In the genomic region with DNA sequence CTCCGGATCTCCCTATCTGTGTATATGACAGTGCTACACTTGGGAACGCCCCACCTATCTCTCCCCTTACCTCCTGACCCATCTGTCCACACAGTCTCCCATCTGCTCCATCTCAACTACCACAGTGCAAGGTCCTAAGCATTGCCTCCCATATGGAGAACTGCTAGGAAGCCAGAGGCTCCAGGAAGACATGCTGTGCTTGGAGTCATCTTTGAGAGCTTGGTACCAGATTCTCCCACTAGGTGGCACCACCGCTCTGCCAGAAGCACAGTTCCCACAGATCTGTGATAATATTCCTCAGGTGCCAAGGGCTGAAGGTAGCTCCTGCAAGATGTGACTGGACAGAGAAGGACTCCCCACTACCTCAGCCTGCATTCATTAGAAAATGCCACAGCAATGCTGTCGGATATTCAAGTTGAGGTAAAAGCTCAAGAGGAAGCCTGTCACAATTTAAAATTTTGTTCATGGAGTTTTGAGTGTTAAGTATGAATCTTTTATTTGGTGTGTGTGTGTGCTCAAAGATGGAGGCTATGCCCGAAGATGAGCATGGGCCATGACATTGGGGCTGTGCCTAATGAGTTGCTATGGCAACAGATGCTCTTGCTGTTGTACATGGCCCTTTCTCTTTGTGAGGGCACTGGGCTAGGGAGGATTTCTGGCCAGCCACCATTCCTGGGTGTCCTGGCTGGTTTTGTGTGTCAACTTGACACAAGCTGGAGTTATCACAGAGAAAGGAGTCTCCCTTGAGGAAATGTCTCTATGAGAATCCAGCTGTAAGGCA, we compare ENCODE assay signal across 8 mouse cellular contexts. TPM values are rescaled to one million over a fixed set of nuclear protein-coding genes. Genes with fewer than 3 reads are reported as not detected.
DNase-seq lines count a peak whose midpoint lies in the region; ATAC-seq and TF ChIP-seq lines count a peak whose summit lies in the region.

No protein-coding gene starts in this region.

- TF ChIP-seq EP300 in liver, postnatal 0 days (IDR thresholded peaks at IDR 0.05; ENCODE audit: low read depth), result no peak

- ATAC-seq in liver, postnatal 0 days, result no peak

- no peak overlapping the region for H3K4me3 ChIP-seq in liver, postnatal 0 days (ENCODE audit: low read depth, low read length)

- no peaks in the 10 kb centered on the region for H3K9me3 ChIP-seq in liver, postnatal 0 days (ENCODE audit: low read length)

- no peak overlapping the region for H3K9ac ChIP-seq in liver, postnatal 0 days (replicated peaks)

- H3K27me3 ChIP-seq in liver, postnatal 0 days (ENCODE audit: insufficient read depth, low read length), result no peaks in the 10 kb centered on the region

- DNase-seq in CD4-positive helper T cell, adult 2 months (ENCODE audit: low read depth, low spot score), result peak; percentile 25
- peak; percentile 71 to 76 for DNase-seq in adrenal gland, adult 18-20 months (ENCODE audit: low spot score in 2 of 2)
- DNase-seq in embryo, embryonic 11 days, result peak; percentile 77
- peak; percentile 59 for DNase-seq in gastrocnemius, postnatal 25 days
- peak; percentile 61 to 88 for DNase-seq in kidney, postnatal 36 days
- DNase-seq in liver, postnatal 0 days, result peak; percentile 72
- peak; percentile 18 for DNase-seq in ovary, adult 18-20 months (ENCODE audit: low spot score)
- peak; percentile 68 for DNase-seq in urinary bladder, postnatal 25 days (ENCODE audit: low spot score)

- no peaks in the 10 kb centered on the region for H3K4me1 ChIP-seq in liver, postnatal 0 days (ENCODE audit: insufficient read depth)

- no peak overlapping the region for H3K27ac ChIP-seq in liver, postnatal 0 days (ENCODE audit: low read depth)

- H3K36me3 ChIP-seq in liver, postnatal 0 days (replicated peaks; ENCODE audit: insufficient read depth, low read length), result no peaks in the 10 kb centered on the region

- no peak overlapping the region for H3K4me2 ChIP-seq in liver, postnatal 0 days (ENCODE audit: low read depth, low read length)

- peak; percentile 83 for TF ChIP-seq CTCF in liver, postnatal 0 days (IDR thresholded peaks at IDR 0.05; ENCODE audit: low read depth)

- 26% methylated on average over 5 of the region's 5 CpGs for WGBS in liver, postnatal 0 days (ENCODE audit: insufficient replicate concordance)

RNA-seq across cellular contexts. Expression of gene Myh3, which starts 32.3 kb away (rescaled TPM):
- under 1 TPM; 0.06 to 0.07 TPM for total RNA-seq in adrenal gland, adult 18-20 months (2021)
- total RNA-seq in gastrocnemius, postnatal 25 days (2021), result 10 to 100 TPM; 11.9 to 13.1 TPM
- polyA plus RNA-seq in liver, postnatal 0 days (2015; fragmentation: Nextera tagmentation; extraction: Ambion mirVana), result 0.06 and 0.75 TPM in 2 replicates

RNA-seq across cellular contexts. Expression of gene Sco1, which starts 57.9 kb away (rescaled TPM):
- 10 to 100 TPM; 19.7 to 22.1 TPM for total RNA-seq in adrenal gland, adult 18-20 months (2021)
- total RNA-seq in gastrocnemius, postnatal 25 days (2021), result 1 to 10 TPM; 7.2 to 7.3 TPM
- polyA plus RNA-seq in liver, postnatal 0 days (2015; fragmentation: Nextera tagmentation; extraction: Ambion mirVana), result 7.4 and 7.7 TPM in 2 replicates

RNA-seq across cellular contexts. Expression of gene Adprm, which starts 58.0 kb away (rescaled TPM):
- total RNA-seq in adrenal gland, adult 18-20 months (2021), result 10 to 100 TPM; 21.1 to 25.7 TPM
- 1 to 10 TPM; 6.9 to 8.9 TPM for total RNA-seq in gastrocnemius, postnatal 25 days (2021)
- 15.0 and 15.4 TPM in 2 replicates for polyA plus RNA-seq in liver, postnatal 0 days (2015; fragmentation: Nextera tagmentation; extraction: Ambion mirVana)

Comparison
In these comparisons a context has a peak if more than half of its experiments do, and no peak if none do; other contexts are left out.
1. DNase-seq: peak in every context shown above with its lines; median percentile 77 in embryo, embryonic 11 days; 74 in kidney, postnatal 36 days; 74 in adrenal gland, adult 18-20 months; 72 in liver, postnatal 0 days; 68 in urinary bladder, postnatal 25 days; 59 in gastrocnemius, postnatal 25 days; 25 in CD4-positive helper T cell, adult 2 months; 18 in ovary, adult 18-20 months.
2. RNA of gene Myh3, which starts 32.3 kb away (total RNA-seq): 11.9 to 13.1 TPM in gastrocnemius, postnatal 25 days; 0.06 to 0.07 TPM in adrenal gland, adult 18-20 months; every median in the first group is over 10 times any median in the second.